Mouse (Mus musculus): ENCODE measurements at regions not wholly inside any gene's neighbourhood (a gene's known extent, or its start where the extent isn't known, plus 50 kb on each side); places are given as distances from the start of the nearest gene placed in this dataset.
A peak's percentile ranks its signal among the peaks of the same experiment; 100 is the strongest.

- peak; percentile 60 to 64 for DNase-seq (ENCODE audit: low spot score in 2 of 2)
These were observed 52.5 kb upstream of the Prr5 start for GRCm38 (mm10) chr15:84616880-84617279.

- DNase-seq (ENCODE audit: low spot score in 2 of 2), result peak; percentile 98
These were observed 55.6 kb upstream of the Prr5 start for GRCm38 (mm10) chr15:84613536-84614527.

- DNase-seq (ENCODE audit: low spot score in 2 of 2), result no peak
These were observed 55.3 kb upstream of the Rtl6 start for GRCm38 (mm10) chr15:84612961-84613360.

- DNase-seq (ENCODE audit: low spot score in 2 of 2), result no peak
These were observed 52.3 kb upstream of the Rtl6 start for GRCm38 (mm10) chr15:84609825-84610442.

GRCm38 (mm10) chr15:84609063-84609462 is 51.4 kb upstream of the Rtl6 start:
- no peak for DNase-seq (ENCODE audit: low spot score in 2 of 2)
